Mouse (Mus musculus): ENCODE measurements around the gene 4933428G20Rik. TPM values are rescaled to one million over a fixed set of nuclear protein-coding genes. Genes with fewer than 3 reads are reported as not detected.

Gene 4933428G20Rik
- polyA plus RNA-seq, 1 experiment from 2014 or later = 0.54 TPM

DNA sequence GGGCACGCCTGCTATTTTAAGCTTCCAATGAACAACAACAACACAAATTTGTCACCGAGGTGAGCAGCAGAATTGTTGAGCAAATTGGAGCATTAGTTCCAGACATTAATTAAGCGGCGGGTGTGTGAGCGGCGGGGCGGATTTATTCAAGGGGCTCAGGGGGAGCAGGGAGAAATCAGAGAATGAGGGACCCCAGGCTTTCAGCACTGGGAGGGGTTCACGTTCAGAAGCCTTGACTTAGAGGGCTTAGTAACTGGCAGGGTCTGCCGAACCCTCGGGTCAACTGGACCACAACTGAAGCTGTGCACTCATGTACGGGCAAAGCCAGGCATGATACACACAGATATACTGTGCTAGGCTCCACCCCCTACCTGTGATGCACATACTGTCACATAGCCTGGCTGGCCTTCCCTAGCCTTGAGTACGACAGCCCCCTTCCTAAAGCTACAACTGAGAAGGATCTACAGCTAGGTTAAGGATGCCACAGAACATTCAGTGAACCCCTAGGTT is 37.5 kb upstream of the 4933428G20Rik start:
- Histone ChIP-seq H3K9me3 (no peaks in the 10 kb centered on the region), H3K4me1 (peaks cover 73% of the 10 kb centered on the region)
- no peak for DNase-seq (ENCODE audit: low spot score)

GRCm38 (mm10) chr11:97536835-97537579 is 36.9 kb upstream of the 4933428G20Rik start:
- H3K27me3 ChIP-seq (replicated peaks; ENCODE audit: low read depth, poor library complexity, severe bottlenecking) = peaks cover 99% of the 10 kb centered on the region
- peak; percentile 73 for DNase-seq (ENCODE audit: low spot score)
- no peaks in the 10 kb centered on the region for H3K9me3 ChIP-seq
- no peaks in the 10 kb centered on the region for H3K36me3 ChIP-seq (replicated peaks)
- H3K4me3 ChIP-seq = peak overlapping the region; percentile 61
- 1% methylated on average over 36 of the region's 36 CpGs for WGBS
- peak overlapping the region; percentile 49 for H3K27ac ChIP-seq (replicated peaks)
- H3K4me1 ChIP-seq = peaks cover 73% of the 10 kb centered on the region

More for the DNA sequence above, 37.5 kb upstream of the 4933428G20Rik start:
- Histone ChIP-seq H3K4me3 (peak overlapping the region; percentile 61), H3K27ac (replicated peaks) (no peak overlapping the region), H3K27me3 (replicated peaks; ENCODE audit: low read depth, poor library complexity, severe bottlenecking) (peaks cover 99% of the 10 kb centered on the region), H3K36me3 (replicated peaks) (no peaks in the 10 kb centered on the region)
- 19% methylated on average over 12 of the region's 12 CpGs for WGBS

DNA sequence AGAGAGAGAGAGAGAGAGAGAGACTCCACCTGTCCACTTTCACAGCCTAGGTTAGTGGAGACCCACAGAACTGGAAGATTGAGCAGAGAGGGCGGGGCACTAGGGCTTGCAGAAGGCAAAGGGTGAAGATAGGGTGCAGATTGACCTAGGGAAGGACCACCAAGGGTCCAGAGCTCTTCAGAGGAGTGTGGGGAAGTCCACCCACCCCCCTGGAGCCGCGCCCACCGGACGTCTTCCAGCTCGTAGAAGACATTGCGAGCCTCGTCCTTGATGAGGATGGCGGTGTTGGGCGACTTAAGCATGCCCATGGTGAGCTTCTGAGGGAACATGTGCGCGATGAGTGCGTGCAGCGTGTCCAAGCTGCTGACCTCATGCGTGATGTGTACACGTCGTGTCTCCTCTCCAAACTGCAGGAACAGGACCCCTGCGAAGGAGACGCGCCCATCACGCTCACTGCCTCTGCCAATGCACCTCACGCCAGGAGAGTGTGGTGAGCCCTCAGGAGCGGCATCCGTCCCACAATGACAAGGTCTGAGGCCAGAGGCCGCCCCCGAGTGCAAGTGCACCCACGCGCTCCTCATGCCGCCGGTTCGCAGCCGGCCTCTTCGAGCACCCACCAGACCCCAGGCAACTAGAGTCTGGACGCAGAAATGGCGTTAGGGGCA is 36.1 kb upstream of the 4933428G20Rik start:
- H3K4me3 ChIP-seq = peak overlapping the region; percentile 61
- 11% methylated on average over 35 of the region's 35 CpGs for WGBS

DNA sequence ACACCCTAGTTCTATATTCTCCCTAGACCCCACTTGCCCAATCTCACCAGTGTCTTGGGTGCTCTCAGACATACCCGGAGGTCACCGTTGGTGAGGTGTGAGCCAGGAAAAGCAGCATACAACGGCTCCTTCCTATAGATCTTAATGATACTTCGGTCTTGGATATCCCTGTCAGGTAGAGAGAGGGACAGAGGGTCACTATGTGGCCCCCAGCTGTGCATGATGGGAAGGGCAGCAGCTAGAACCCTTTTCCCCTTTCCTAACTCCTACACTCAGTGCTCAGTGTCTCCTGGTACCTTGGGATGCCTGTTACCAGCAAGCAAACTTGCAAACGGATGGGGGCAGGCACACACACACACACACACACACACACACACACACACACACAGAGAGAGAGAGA is 35.5 kb upstream of the 4933428G20Rik start:
- DNase-seq (ENCODE audit: low spot score) = no peak
- Histone ChIP-seq H3K36me3 (replicated peaks) (no peaks in the 10 kb centered on the region), H3K27ac (replicated peaks) (no peak overlapping the region), H3K9me3 (no peaks in the 10 kb centered on the region), H3K4me3 (no peak overlapping the region), H3K27me3 (replicated peaks; ENCODE audit: low read depth, poor library complexity, severe bottlenecking) (peaks cover 100% of the 10 kb centered on the region), H3K4me1 (peaks cover 77% of the 10 kb centered on the region)
- 42% methylated on average over 5 of the region's 5 CpGs for WGBS

More for the DNA sequence above, 36.1 kb upstream of the 4933428G20Rik start:
- no peak for DNase-seq (ENCODE audit: low spot score)
- H3K9me3 ChIP-seq = no peaks in the 10 kb centered on the region
- no peak overlapping the region for H3K27ac ChIP-seq (replicated peaks)
- peaks cover 99% of the 10 kb centered on the region for H3K27me3 ChIP-seq (replicated peaks; ENCODE audit: low read depth, poor library complexity, severe bottlenecking)
- peaks cover 77% of the 10 kb centered on the region for H3K4me1 ChIP-seq
- no peaks in the 10 kb centered on the region for H3K36me3 ChIP-seq (replicated peaks)

DNA sequence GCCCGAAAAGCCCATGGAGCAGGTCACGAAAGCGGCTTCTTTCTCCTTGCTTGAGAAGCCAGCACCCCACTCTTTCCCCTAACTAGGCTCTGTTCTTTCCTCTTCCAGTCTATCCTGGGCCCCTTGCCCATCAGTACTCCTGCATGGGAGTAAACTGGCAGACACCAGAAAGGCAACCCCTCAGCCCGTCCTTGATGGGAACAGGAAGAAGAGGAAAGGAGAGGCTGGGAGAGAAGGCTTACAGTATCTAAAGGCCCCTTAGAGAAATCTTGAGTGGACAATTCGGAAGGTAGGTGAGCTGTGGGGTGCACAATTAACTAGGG is 35.1 kb upstream of the 4933428G20Rik start:
- H3K27me3 ChIP-seq (replicated peaks; ENCODE audit: low read depth, poor library complexity, severe bottlenecking) = peaks cover 100% of the 10 kb centered on the region
- no peak overlapping the region for H3K27ac ChIP-seq (replicated peaks)
- H3K9me3 ChIP-seq = no peaks in the 10 kb centered on the region
- peak overlapping the region; percentile 47 for H3K4me3 ChIP-seq
- H3K4me1 ChIP-seq = peaks cover 73% of the 10 kb centered on the region
- no peaks in the 10 kb centered on the region for H3K36me3 ChIP-seq (replicated peaks)
- 20% methylated on average over 5 of the region's 5 CpGs for WGBS
- DNase-seq (ENCODE audit: low spot score) = no peak

DNA sequence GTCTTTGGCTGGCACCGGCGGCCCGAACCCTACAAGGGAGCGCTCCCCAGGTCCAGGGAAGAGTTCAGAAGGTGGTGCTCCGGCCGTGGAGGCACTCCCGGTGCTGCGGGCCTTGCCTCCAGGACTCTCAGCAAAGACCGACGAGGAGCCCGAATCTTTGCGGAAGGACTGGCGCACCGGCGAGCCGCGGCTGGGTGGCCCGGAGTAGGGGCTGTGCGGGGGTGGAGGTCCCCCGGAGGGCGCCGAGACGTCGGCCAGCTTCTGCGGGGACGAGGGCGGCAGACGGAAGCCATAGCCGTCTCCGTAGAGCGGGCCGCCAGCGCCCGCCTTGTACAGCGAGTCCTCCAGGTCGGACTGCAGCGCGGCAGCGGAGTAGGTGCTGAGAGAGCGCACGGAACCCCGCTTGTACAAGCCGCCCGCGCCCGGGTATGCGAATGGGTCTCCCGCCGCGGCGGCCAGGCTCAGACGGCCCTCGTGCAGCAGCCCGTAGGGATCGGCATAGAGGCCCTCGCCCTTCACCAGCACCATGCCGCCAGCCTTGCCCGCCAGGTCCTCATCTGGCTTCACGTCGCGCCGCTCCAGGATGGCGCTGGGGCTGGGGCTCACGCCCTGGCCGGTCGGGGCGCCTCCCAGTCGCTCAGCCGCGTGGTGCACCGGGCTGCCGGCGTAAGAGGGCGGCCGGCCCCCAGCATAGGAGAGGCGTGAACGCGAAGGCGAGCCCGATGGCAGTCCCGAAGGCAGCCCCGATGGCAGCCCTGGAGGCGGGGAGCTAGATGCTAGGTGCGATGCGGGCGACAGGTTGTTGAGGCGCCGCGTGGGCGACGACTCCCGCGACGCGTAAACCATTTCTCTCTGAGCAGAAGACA is 34.5 kb upstream of the 4933428G20Rik start:
- Histone ChIP-seq H3K27ac (replicated peaks) (peak overlapping the region; percentile 21; the same call in 1 of the 2 replicates), H3K4me1 (peaks cover 67% of the 10 kb centered on the region), H3K4me3 (peak overlapping the region; percentile 47)

GRCm38 (mm10) chr11:97533653-97534052 is 33.5 kb upstream of the 4933428G20Rik start:
- Histone ChIP-seq H3K27ac (replicated peaks) (no peak overlapping the region), H3K4me1 (peaks cover 64% of the 10 kb centered on the region), H3K4me3 (no peak overlapping the region), H3K27me3 (replicated peaks; ENCODE audit: low read depth, poor library complexity, severe bottlenecking) (peaks cover 90% of the 10 kb centered on the region), H3K36me3 (replicated peaks) (no peaks in the 10 kb centered on the region), H3K9me3 (no peaks in the 10 kb centered on the region)
- WGBS = 19% methylated on average over 7 of the region's 7 CpGs
- DNase-seq (ENCODE audit: low spot score) = no peak

More for the DNA sequence above, 34.5 kb upstream of the 4933428G20Rik start:
- H3K36me3 ChIP-seq (replicated peaks) = no peaks in the 10 kb centered on the region
- H3K9me3 ChIP-seq = no peaks in the 10 kb centered on the region
- peak; percentile 61 for DNase-seq (ENCODE audit: low spot score)
- 2% methylated on average over 95 of the region's 95 CpGs for WGBS
- H3K27me3 ChIP-seq (replicated peaks; ENCODE audit: low read depth, poor library complexity, severe bottlenecking) = peaks cover 100% of the 10 kb centered on the region

- Histone ChIP-seq H3K27ac (replicated peaks) (no peak overlapping the region), H3K4me3 (peak overlapping the region; percentile 55), H3K27me3 (replicated peaks; ENCODE audit: low read depth, poor library complexity, severe bottlenecking) (peaks cover 84% of the 10 kb centered on the region), H3K36me3 (replicated peaks) (no peaks in the 10 kb centered on the region), H3K4me1 (peaks cover 64% of the 10 kb centered on the region), H3K9me3 (no peaks in the 10 kb centered on the region)
- 4% methylated on average over 20 of the region's 20 CpGs for WGBS
- peak; percentile 51 for DNase-seq (ENCODE audit: low spot score)
Observed at GRCm38 (mm10) chr11:97532950-97533582, 32.9 kb upstream of the 4933428G20Rik start.

DNA sequence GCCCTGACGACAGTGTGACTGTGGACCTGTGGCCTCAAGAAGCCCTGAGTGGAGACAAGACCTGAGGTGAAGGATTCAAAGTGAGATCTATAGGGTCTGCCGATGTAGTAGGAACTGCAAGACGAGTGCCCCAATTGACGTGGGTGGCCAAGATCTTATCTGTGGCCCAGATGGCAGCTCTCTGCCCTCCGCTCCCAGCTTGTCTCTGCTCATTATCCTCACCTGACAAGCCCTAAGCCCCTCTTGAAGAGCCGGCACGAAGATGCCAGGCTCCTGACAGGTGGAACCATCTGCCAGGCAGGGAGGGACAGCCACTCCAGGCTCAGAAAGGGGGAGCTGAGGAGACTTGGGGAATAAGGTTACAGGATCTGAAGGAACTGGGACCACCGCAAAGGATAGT is 32.2 kb upstream of the 4933428G20Rik start:
- Histone ChIP-seq H3K4me3 (peak overlapping the region; percentile 55), H3K27ac (replicated peaks) (no peak overlapping the region), H3K36me3 (replicated peaks) (no peaks in the 10 kb centered on the region), H3K9me3 (no peaks in the 10 kb centered on the region), H3K27me3 (replicated peaks; ENCODE audit: low read depth, poor library complexity, severe bottlenecking) (peaks cover 77% of the 10 kb centered on the region), H3K4me1 (peaks cover 60% of the 10 kb centered on the region)
- no peak for DNase-seq (ENCODE audit: low spot score)
- 24% methylated on average over 8 of the region's 8 CpGs for WGBS

DNA sequence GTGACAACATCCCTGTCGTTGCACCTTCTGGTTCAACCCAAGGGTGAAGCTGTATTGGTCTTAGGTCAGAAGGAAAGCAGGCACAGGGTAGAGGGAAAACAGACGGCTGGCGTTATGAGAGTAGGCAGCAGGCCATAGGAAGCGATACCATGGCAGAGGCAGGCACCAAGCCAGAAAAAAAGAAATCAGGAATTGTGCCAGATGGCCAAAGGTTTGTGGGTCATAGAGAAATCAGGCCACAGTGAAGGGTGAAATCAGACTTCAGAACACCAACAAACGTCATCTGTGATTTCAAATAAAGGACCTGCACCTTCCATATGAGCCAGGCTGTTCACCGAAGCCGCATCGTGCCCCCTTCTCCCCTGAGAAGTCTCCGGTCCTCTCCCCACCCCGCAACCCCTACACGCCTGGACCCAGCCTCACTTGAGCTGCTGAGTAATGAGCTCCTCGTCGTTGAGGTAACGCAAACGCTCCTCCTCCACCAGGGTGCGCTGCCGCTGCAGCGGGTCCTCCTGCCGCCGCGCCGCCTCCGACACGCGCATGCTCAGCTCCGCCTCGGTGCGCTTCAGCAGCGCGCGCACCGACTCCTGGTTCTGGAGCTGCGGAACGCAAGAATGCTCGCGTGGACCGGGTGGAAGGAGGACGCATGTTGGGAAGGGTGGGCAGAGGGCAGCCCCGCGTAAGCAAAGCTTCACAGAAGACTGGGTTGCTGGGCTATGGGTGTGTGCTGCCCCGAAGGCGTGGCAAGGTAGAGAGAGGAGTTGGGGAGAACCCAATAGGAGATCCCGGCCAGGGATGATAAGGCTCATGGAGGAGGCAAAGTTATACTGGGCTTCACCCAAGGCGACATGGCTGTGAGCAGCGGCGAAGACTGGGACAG is 31.5 kb upstream of the 4933428G20Rik start:
- 8% methylated on average over 46 of the region's 46 CpGs for WGBS
- Histone ChIP-seq H3K4me1 (peaks cover 53% of the 10 kb centered on the region), H3K27me3 (replicated peaks; ENCODE audit: low read depth, poor library complexity, severe bottlenecking) (peaks cover 71% of the 10 kb centered on the region), H3K27ac (replicated peaks) (no peak overlapping the region), H3K9me3 (no peaks in the 10 kb centered on the region), H3K4me3 (peak overlapping the region; percentile 55), H3K36me3 (replicated peaks) (no peaks in the 10 kb centered on the region)
- DNase-seq (ENCODE audit: low spot score) = peak; percentile 92

DNA sequence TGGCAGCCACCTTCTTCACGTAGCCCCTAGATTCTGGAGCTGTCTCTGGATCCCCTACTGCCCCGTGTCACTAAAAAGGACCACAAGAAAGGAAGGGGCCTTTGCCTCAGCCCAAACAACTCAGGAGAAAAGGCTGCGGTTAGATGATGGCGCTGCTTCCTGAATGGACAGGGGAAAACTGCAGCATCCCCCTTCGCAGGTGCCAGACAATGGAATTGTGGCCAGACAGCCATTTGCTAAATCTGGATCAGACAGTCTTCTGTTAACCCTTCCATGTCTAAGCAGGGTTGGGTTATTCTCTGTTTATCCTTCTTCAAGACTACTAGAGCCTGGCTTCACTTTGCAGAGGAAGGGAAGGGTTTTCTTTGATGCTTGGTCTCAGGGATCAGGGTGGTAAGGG is 30.8 kb upstream of the 4933428G20Rik start:
- peaks cover 53% of the 10 kb centered on the region for H3K4me1 ChIP-seq
- WGBS = 66% methylated on average over 5 of the region's 5 CpGs
- H3K27me3 ChIP-seq (replicated peaks; ENCODE audit: low read depth, poor library complexity, severe bottlenecking) = peaks cover 70% of the 10 kb centered on the region
- H3K4me3 ChIP-seq = 0 out of 2 replicates have a peak overlapping the region, but pooled peaks have one; percentile 55
- H3K9me3 ChIP-seq = no peaks in the 10 kb centered on the region
- H3K27ac ChIP-seq (replicated peaks) = no peak overlapping the region
- DNase-seq (ENCODE audit: low spot score) = no peak
- H3K36me3 ChIP-seq (replicated peaks) = peaks cover 5% of the 10 kb centered on the region; the same call in 1 of the 2 replicates
